Mouse (Mus musculus): Measurements from ENCODE around the gene Marveld1.

DNA sequence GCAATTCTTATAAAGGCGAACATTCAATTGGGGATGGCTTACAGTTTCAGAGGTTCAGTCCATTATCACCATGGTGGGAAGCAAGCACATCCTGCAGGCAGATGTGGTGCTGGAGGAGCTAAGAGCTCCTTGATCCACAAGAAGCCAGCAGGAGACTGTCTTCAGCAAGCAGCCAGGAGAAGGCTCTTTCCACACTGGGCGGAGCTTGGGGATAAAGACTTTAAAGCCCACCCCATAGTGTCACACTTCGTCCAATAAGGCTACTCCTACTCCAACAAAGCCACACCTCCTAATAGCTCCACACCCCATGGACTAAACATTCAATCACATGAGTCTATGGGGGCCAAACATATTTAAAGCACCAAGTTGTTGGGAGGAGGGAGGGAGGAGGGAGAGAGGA is 5.2 kb upstream of the Marveld1 start:
- TF ChIP-seq POLR2A (IDR thresholded peaks at IDR 0.05; ENCODE audit: borderline replicate concordance, insufficient read depth, low read length), result no peak
- no peak for TF ChIP-seq CTCF (IDR thresholded peaks at IDR 0.05; ENCODE audit: borderline replicate concordance, insufficient read depth, low read depth, low read length)

Measured in cerebellum, adult 2 months (tissue).